Mouse (Mus musculus): ENCODE measurements around the gene Lyz2. TPM values are rescaled to one million over a fixed set of nuclear protein-coding genes. Genes with fewer than 3 reads are reported as not detected.
"Not testable (repeated sequence)": the region's sequence is repeated elsewhere in the genome, so short reads cannot be mapped to it uniquely, and the experiment has no call there.

The Lyz2 gene
- total RNA-seq, 2 experiments from 2014 or later = 739 to 1,587 TPM

GRCm38 (mm10) chr10:117286366-117286970, 4.3 kb upstream of the Lyz2 start:
- ATAC-seq (replicated peaks; ENCODE audit: low FRiP score, poor library complexity, severe bottlenecking) = no peak

- ATAC-seq (replicated peaks; ENCODE audit: low FRiP score, poor library complexity, severe bottlenecking) = not testable (repeated sequence)
Measured at GRCm38 (mm10) chr10:117285584-117285983, 3.5 kb upstream of the Lyz2 start.

- no peak for ATAC-seq (replicated peaks; ENCODE audit: low FRiP score, poor library complexity, severe bottlenecking)
Measured at GRCm38 (mm10) chr10:117284578-117285520, 2.7 kb upstream of the Lyz2 start.

GRCm38 (mm10) chr10:117283871-117284577, 1.9 kb upstream of the Lyz2 start:
- no peak for ATAC-seq (replicated peaks; ENCODE audit: low FRiP score, poor library complexity, severe bottlenecking)

- not testable (repeated sequence) for ATAC-seq (replicated peaks; ENCODE audit: low FRiP score, poor library complexity, severe bottlenecking)
Measured at GRCm38 (mm10) chr10:117283196-117283595, 1.1 kb upstream of the Lyz2 start.

GRCm38 (mm10) chr10:117282551-117282950, 430 bp upstream of the Lyz2 start:
- ATAC-seq (replicated peaks; ENCODE audit: low FRiP score, poor library complexity, severe bottlenecking) = no peak

- ATAC-seq (replicated peaks; ENCODE audit: low FRiP score, poor library complexity, severe bottlenecking) = no peak
Measured at GRCm38 (mm10) chr10:117281381-117281920, 670 bp downstream of the Lyz2 start.

GRCm38 (mm10) chr10:117280000-117280399, 2.1 kb downstream of the Lyz2 start:
- ATAC-seq (replicated peaks; ENCODE audit: low FRiP score, poor library complexity, severe bottlenecking) = no peak

GRCm38 (mm10) chr10:117278510-117278909, 3.6 kb downstream of the Lyz2 start:
- not testable (repeated sequence) for ATAC-seq (replicated peaks; ENCODE audit: low FRiP score, poor library complexity, severe bottlenecking)

- not testable (repeated sequence) for ATAC-seq (replicated peaks; ENCODE audit: low FRiP score, poor library complexity, severe bottlenecking)
Measured at GRCm38 (mm10) chr10:117277779-117278178, 4.3 kb downstream of the Lyz2 start.

GRCm38 (mm10) chr10:117275681-117276369, 6.3 kb downstream of the Lyz2 start:
- no peak for ATAC-seq (replicated peaks; ENCODE audit: low FRiP score, poor library complexity, severe bottlenecking)

- ATAC-seq (replicated peaks; ENCODE audit: low FRiP score, poor library complexity, severe bottlenecking) = not testable (repeated sequence)
Measured at GRCm38 (mm10) chr10:117274645-117275044, 7.5 kb downstream of the Lyz2 start.

- ATAC-seq (replicated peaks; ENCODE audit: low FRiP score, poor library complexity, severe bottlenecking) = no peak
Measured at GRCm38 (mm10) chr10:117272023-117272422, 10.1 kb downstream of the Lyz2 start.

- ATAC-seq (replicated peaks; ENCODE audit: low FRiP score, poor library complexity, severe bottlenecking) = no peak
Measured at GRCm38 (mm10) chr10:117259870-117260269, 22.3 kb downstream of the Lyz2 start.

- ATAC-seq (replicated peaks; ENCODE audit: low FRiP score, poor library complexity, severe bottlenecking) = no peak
Measured at GRCm38 (mm10) chr10:117238603-117239002, 43.5 kb downstream of the Lyz2 start, which contains the start of gene 9530003J23Rik. Gene 9530003J23Rik, minus strand, starts transcription at chr10:117238703.

GRCm38 (mm10) chr10:117235866-117236265, 46.3 kb downstream of the Lyz2 start:
- no peak for ATAC-seq (replicated peaks; ENCODE audit: low FRiP score, poor library complexity, severe bottlenecking)

GRCm38 (mm10) chr10:117234825-117235224, 47.3 kb downstream of the Lyz2 start:
- ATAC-seq (replicated peaks; ENCODE audit: low FRiP score, poor library complexity, severe bottlenecking) = no peak

GRCm38 (mm10) chr10:117229826-117230225, 52.3 kb downstream of the Lyz2 start:
- no peak for ATAC-seq (replicated peaks; ENCODE audit: low FRiP score, poor library complexity, severe bottlenecking)
